Mouse (Mus musculus): ENCODE measurements at regions not wholly inside any gene's neighbourhood (a gene's known extent, or its start where the extent isn't known, plus 50 kb on each side); places are given as distances from the start of the nearest gene placed in this dataset.

DNA sequence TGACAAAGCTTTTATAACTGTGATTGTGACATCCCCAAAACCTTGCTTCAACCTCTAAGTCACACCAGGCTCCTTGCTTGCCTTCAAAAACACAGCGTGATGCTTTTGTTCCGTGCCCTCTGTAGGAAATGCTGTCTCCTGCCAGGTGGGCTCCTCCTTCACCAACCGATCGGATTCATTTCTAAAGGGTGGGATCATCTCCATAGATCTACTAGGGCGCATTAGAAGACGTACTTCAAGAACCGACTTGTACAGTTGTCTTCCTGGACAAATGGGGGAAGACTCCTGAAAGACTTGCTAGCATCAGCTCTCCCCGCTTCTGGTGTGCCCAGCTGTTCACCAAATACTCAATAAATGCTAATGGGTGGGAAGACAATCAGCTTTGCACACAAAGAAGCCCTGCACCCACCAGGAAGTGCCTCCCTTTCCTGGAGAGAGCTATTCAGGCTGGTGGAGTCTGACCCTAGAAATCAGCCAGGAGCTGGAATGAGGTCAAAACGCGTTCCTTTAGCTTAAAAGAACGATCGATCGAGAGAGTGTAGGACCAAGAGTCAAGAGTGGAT is 53.0 kb downstream of the Hoxa1 start:
- Histone ChIP-seq H3K4me1 (peaks cover 13% of the 10 kb centered on the region), H3K27me3 (ENCODE audit: poor library complexity, severe bottlenecking) (peaks cover 18% of the 10 kb centered on the region; the same call in 1 of the 2 replicates), H3K27ac (no peak overlapping the region), H3K36me3 (replicated peaks) (no peaks in the 10 kb centered on the region), H3K4me3 (no peak overlapping the region), H3K9me3 (no peaks in the 10 kb centered on the region)
- DNase-seq (ENCODE audit: extremely low spot score, low spot score) = no peak
- WGBS = 41% methylated on average over 13 of the region's 13 CpGs

DNA sequence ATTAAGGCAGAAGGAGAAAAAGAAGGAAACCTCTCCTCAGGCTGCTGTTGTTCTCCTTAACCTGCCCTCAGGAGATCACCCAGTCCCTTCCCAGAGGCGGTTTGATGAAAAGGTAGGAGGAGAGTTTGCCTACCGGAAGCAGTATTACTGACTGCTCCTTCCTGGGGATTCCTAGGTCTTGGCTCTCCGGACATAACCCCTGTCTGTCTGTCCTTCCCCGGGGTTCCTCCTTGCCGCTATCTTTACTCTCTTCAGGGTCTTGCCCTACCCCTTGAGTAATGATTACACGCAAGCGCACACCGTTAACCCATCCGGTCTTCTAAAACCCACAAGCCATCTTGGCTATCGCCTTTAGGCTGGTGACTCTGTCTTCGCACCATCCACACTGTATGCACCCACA is 54.0 kb downstream of the Hoxa1 start:
- 94% methylated on average over 11 of the region's 11 CpGs for WGBS
- peaks cover 13% of the 10 kb centered on the region for H3K4me1 ChIP-seq
- H3K4me3 ChIP-seq = no peak overlapping the region
- H3K27me3 ChIP-seq (ENCODE audit: poor library complexity, severe bottlenecking) = peaks cover 18% of the 10 kb centered on the region; the same call in 1 of the 2 replicates
- H3K9me3 ChIP-seq = no peaks in the 10 kb centered on the region
- H3K36me3 ChIP-seq (replicated peaks) = no peaks in the 10 kb centered on the region
- DNase-seq (ENCODE audit: extremely low spot score, low spot score) = no peak
- H3K27ac ChIP-seq = no peak overlapping the region

DNA sequence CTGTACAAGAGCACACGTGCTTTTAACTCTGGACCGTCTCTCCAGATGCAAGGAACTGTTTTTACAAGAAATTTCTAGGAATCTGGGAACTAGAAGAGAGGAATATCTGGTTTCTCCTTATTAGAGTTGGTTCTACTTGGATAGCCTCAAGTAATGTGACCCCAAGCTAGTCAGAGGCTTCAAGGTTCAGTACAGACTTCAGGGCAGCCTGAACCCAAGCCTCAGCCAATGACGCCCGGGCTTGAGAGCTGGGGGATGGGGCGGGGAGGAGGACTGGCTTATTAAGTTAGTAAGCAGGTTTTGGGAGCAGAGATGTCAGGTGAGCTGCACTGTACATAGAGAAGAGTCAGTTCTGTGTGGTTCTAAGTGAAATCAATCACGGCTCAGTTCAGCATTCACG is 54.5 kb downstream of the Hoxa1 start:
- peaks cover 13% of the 10 kb centered on the region for H3K4me1 ChIP-seq
- 82% methylated on average over 7 of the region's 7 CpGs for WGBS
- no peaks in the 10 kb centered on the region for H3K36me3 ChIP-seq (replicated peaks)
- no peak overlapping the region for H3K4me3 ChIP-seq
- H3K9me3 ChIP-seq = no peaks in the 10 kb centered on the region
- peaks cover 18% of the 10 kb centered on the region; the same call in 1 of the 2 replicates for H3K27me3 ChIP-seq (ENCODE audit: poor library complexity, severe bottlenecking)
- H3K27ac ChIP-seq = no peak overlapping the region
- DNase-seq (ENCODE audit: extremely low spot score, low spot score) = no peak

DNA sequence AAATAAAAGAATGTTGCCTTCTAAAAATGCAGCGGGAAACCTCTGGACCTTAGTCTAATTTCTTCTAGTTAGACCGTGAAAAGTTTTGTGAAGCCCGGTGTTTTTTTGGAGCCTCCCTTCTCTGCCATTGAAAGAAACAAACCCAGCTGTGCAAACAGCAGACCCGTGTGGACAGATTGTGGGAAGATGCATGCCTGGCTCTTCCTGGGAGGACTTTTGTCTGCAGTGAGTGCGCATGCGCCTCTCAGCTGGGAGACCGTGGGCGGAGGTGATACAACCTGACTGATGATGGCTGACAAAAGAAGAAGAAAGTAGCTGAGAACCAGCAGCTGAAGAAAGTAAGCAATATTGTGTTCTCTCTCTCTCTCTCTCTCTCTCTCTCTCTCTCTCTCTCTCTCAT is 55.4 kb downstream of the Hoxa1 start:
- Histone ChIP-seq H3K27ac (no peak overlapping the region), H3K4me1 (peaks cover 13% of the 10 kb centered on the region), H3K36me3 (replicated peaks) (no peaks in the 10 kb centered on the region), H3K4me3 (no peak overlapping the region), H3K27me3 (ENCODE audit: poor library complexity, severe bottlenecking) (peaks cover 18% of the 10 kb centered on the region; the same call in 1 of the 2 replicates), H3K9me3 (no peaks in the 10 kb centered on the region)
- 69% methylated on average over 8 of the region's 8 CpGs for WGBS
- no peak for DNase-seq (ENCODE audit: extremely low spot score, low spot score)

DNA sequence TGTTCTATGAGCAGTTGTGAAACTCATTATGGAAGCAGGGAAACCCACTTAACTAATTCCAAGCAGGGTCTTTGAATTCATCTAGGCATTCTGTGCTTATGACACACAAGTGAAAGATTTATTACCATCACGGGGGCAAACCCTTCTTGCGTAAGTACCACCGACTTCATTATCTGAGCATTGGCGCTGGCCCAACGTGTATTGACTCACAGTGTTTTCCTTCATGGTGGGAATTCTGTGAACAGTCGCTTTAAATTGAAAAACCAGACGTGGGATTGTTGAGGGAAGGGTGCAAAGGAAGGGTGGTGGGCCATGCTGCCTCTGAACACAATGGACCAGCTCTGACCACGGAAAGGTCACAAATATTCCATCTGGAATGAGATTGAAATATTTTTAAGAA is 55.9 kb downstream of the Hoxa1 start:
- no peaks in the 10 kb centered on the region for H3K36me3 ChIP-seq (replicated peaks)
- no peak for DNase-seq (ENCODE audit: extremely low spot score, low spot score)
- no peaks in the 10 kb centered on the region for H3K9me3 ChIP-seq
- H3K4me1 ChIP-seq = peaks cover 13% of the 10 kb centered on the region
- 85% methylated on average over 8 of the region's 8 CpGs for WGBS
- H3K27ac ChIP-seq = no peak overlapping the region
- no peak overlapping the region for H3K4me3 ChIP-seq
- H3K27me3 ChIP-seq (ENCODE audit: poor library complexity, severe bottlenecking) = peaks cover 18% of the 10 kb centered on the region; the same call in 1 of the 2 replicates

DNA sequence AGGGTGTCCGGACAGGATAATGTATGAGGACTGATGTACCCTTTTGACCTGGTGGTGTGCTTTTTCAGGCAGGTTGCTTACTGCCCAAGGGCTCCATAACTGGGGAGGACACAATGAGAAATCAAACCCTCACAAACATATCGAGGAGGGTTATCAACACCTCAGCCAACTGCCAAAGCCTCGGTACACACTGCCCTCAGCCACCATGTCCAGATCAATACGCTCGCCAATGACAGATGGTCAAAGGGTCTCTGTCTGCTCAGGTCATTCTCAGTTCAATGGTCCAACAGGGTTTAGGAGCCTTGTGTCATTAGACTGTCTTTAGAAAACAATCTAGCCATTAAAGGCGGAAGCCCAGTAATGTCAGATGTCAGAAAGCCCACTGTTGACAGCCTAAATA is 56.9 kb downstream of the Hoxa1 start:
- DNase-seq (ENCODE audit: extremely low spot score, low spot score) = no peak
- H3K9me3 ChIP-seq = no peaks in the 10 kb centered on the region
- no peak overlapping the region for H3K4me3 ChIP-seq
- no peaks in the 10 kb centered on the region for H3K36me3 ChIP-seq (replicated peaks)
- peaks cover 11% of the 10 kb centered on the region for H3K4me1 ChIP-seq
- no peak overlapping the region for H3K27ac ChIP-seq
- 88% methylated on average over 6 of the region's 6 CpGs for WGBS
- peaks cover 18% of the 10 kb centered on the region; the same call in 1 of the 2 replicates for H3K27me3 ChIP-seq (ENCODE audit: poor library complexity, severe bottlenecking)

DNA sequence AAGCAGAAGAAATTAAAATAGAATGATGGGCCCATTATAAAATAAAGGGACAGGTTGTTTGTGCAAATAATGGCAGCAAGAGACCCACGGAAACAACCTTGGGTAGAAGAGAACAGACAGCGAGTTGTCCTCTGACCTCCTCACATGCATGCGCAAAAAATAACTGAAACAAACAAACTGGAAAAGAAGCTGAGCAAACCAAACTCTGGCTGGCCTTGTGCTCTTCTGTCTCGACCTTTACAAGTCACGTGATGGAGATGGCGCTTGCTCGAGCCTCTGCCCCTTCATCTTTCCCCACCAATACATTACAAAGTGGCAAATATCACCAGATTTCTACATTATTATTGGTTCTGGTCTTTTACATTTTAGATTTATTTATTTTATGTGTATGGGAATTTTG is 59.3 kb downstream of the Hoxa1 start:
- no peak for DNase-seq (ENCODE audit: extremely low spot score, low spot score)
- no peaks in the 10 kb centered on the region for H3K36me3 ChIP-seq (replicated peaks)
- H3K9me3 ChIP-seq = no peaks in the 10 kb centered on the region
- H3K4me3 ChIP-seq = no peak overlapping the region
- peaks cover 7% of the 10 kb centered on the region for H3K4me1 ChIP-seq
- WGBS = 91% methylated on average over 7 of the region's 7 CpGs
- 0 out of 2 replicates have a peak, but pooled peaks cover 2% of the 10 kb centered on the region for H3K27me3 ChIP-seq (ENCODE audit: poor library complexity, severe bottlenecking)
- H3K27ac ChIP-seq = no peak overlapping the region

DNA sequence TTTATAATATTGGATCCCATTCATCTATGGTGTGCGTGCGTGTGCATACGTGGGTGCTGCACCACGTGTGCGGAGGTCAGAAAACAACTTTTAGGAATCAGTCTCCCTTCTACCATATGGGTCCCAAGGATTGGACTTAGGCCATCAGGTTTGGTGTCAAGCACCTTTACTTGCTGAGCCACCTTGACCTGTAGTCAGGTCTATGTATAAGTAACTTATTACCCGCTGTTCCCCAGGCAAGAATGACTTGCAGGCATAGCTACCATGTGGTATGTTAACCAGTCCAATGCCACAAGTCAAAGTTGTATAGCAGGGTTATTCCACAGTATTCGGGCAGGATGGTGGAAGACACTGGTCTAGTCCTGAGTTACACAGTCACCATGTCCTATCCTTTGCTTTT is 62.5 kb downstream of the Hoxa1 start:
- no peak overlapping the region for H3K4me3 ChIP-seq
- no peaks in the 10 kb centered on the region for H3K36me3 ChIP-seq (replicated peaks)
- 91% methylated on average over 7 of the region's 7 CpGs for WGBS

DNA sequence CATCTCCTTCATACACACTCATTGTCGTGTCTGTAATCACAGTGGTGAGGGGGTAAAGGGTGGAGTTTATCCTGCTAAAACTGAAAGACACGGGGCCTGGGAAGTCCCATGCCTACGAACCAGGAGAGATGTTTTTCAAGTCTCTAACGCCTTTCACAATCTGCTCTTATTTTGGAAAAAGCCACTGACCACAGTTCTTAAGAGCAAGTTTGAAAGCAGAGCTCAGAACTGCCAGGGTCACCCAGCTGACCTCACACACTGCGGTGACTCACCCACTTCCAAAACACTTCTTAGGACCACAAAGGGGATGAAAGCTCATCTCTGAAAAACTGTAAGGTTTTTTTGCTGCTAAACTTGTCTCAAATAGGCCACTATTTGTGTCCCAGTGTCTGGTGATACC is 66.7 kb downstream of the Hoxa1 start:
- Histone ChIP-seq H3K27ac (no peak overlapping the region), H3K36me3 (replicated peaks) (no peaks in the 10 kb centered on the region), H3K9me3 (no peaks in the 10 kb centered on the region; the same call in 1 of the 2 replicates), H3K4me1 (peaks cover 16% of the 10 kb centered on the region), H3K4me3 (no peak overlapping the region), H3K27me3 (ENCODE audit: poor library complexity, severe bottlenecking) (no peaks in the 10 kb centered on the region)
- WGBS = 49% methylated on average over 5 of the region's 5 CpGs
- no peak for DNase-seq (ENCODE audit: extremely low spot score, low spot score)

More for the DNA sequence above, 62.5 kb downstream of the Hoxa1 start:
- Histone ChIP-seq H3K4me1 (peaks cover 16% of the 10 kb centered on the region), H3K27ac (no peak overlapping the region), H3K9me3 (no peaks in the 10 kb centered on the region), H3K27me3 (ENCODE audit: poor library complexity, severe bottlenecking) (no peaks in the 10 kb centered on the region)
- no peak for DNase-seq (ENCODE audit: extremely low spot score, low spot score)

DNA sequence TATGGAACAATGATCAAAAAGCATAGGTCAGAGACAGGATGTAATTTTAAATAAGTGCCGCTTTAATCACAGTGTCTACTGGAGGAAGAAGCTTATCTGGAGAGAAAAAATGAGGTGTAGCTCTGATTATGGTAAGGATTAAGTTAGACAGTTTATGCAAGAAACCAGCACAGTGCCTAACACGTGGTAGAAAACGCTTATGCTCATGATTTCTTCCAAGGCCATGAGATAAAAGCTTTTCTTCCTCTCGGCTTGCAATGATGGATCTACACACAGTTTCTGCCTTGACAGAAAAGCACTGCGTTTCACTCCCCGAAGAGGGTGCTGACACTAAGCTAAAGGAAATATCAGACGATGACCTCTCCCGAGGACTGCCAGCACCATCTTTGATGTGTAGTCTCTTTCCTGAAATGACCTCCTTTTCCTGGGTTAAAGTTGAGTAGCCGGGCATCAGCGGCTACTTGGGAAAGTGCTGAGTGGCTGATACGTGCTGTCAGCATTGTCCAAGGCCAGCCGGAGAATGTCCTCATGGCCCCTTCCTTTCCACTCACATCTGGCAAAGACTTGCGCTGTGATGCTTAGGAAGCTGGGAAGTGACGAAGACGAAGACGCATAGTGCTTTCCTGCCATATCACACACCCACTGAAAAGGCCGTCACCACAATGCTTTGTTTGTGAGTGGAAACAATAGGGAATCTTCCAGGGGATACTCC is 72.0 kb downstream of the Hoxa1 start:
- H3K36me3 ChIP-seq (replicated peaks) = no peaks in the 10 kb centered on the region
- no peak for DNase-seq (ENCODE audit: extremely low spot score, low spot score)
- H3K9me3 ChIP-seq = no peaks in the 10 kb centered on the region; the same call in 1 of the 2 replicates
- H3K27me3 ChIP-seq (ENCODE audit: poor library complexity, severe bottlenecking) = no peaks in the 10 kb centered on the region
- no peaks in the 10 kb centered on the region for H3K4me1 ChIP-seq
- 84% methylated on average over 17 of the region's 17 CpGs for WGBS
- H3K4me3 ChIP-seq = no peak overlapping the region
- no peak overlapping the region for H3K27ac ChIP-seq

DNA sequence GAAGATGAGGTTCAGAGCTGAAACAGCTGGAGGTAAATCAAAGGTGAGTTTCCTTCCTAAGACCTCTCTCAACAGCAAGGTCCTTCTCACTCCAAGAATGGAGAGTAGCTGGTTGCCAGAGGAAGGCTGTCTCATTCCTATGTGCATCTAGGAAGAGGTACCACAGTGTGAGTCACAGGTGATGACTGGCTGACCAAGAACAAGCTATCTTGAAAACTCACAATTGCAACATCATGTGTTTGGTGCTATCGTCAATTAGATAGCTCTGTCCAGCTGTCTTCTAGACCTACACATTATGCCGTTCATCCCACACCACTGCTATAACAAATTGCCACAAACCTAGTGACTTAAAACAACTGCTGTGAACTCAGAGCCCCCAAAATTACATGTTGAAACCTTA is 72.3 kb upstream of the Skap2 start:
- no peak for DNase-seq (ENCODE audit: extremely low spot score, low spot score)
- H3K4me3 ChIP-seq = no peak overlapping the region
- WGBS = 96% methylated on average over 2 of the region's 2 CpGs

DNA sequence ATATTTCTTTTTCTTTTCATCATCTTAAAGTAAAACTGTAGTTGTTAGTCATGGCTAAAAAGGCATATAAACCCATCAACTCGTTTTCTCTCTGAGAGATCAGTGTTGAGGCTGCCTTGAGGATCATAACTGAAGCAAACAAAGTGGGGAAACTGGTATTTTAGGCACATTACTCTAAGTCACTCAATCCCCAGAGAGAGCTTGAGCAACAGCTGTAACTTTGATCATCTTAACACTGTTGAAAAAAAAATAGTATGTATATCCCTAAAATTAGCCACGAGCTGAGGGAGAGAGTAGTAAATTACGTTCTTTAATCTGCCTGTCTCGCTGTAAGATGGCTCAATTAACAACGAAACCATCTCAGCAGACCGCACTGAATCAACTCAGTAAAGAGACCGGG is 67.2 kb upstream of the Skap2 start:
- Histone ChIP-seq H3K27ac (no peak overlapping the region), H3K27me3 (ENCODE audit: poor library complexity, severe bottlenecking) (peaks cover 16% of the 10 kb centered on the region; the same call in 1 of the 2 replicates), H3K9me3 (no peaks in the 10 kb centered on the region), H3K36me3 (replicated peaks) (no peaks in the 10 kb centered on the region), H3K4me3 (0 out of 2 replicates have a peak overlapping the region, but pooled peaks have one; percentile 3), H3K4me1 (peaks cover 10% of the 10 kb centered on the region)
- WGBS = 47% methylated on average over 7 of the region's 7 CpGs
- DNase-seq (ENCODE audit: extremely low spot score, low spot score) = no peak

More for the DNA sequence above, 72.3 kb upstream of the Skap2 start:
- Histone ChIP-seq H3K9me3 (no peaks in the 10 kb centered on the region; the same call in 1 of the 2 replicates), H3K27ac (no peak overlapping the region), H3K27me3 (ENCODE audit: poor library complexity, severe bottlenecking) (peaks cover 10% of the 10 kb centered on the region; the same call in 1 of the 2 replicates), H3K36me3 (replicated peaks) (no peaks in the 10 kb centered on the region), H3K4me1 (no peaks in the 10 kb centered on the region)

All from forebrain, embryonic 10.5 days (tissue).